Mouse (Mus musculus) limb, embryonic 15.5 days (tissue): ENCODE data around the gene B4galt4. TPM values are rescaled to one million over a fixed set of nuclear protein-coding genes. Genes with fewer than 3 reads are reported as not detected.

Source experiments
- ATAC-seq: fragments of 200-750 bp; cut with Nextera tagmentation; 2 replicates; pipeline ENCODE4 v1.8.0; 2017; ENCODE audit warnings: low read depth, moderate TSS enrichment; ENCODE audit not compliant: insufficient number of reproducible peaks, low FRiP score, low TSS enrichment
- H3K27ac ChIP-seq: fragments of 300-500 bp; sonication (generic); 2 replicates; pipeline ENCODE4 v1.5.1; 2015; ENCODE audit warnings: moderate library complexity, mild to moderate bottlenecking, inconsistent platforms
- H3K27me3 ChIP-seq: fragments of 300-500 bp; sonication (generic); 2 replicates; pipeline ENCODE4 v1.6.1; 2015; ENCODE audit warnings: inconsistent platforms
- H3K36me3 ChIP-seq: fragments of 300-500 bp; sonication (generic); 2 replicates; pipeline ENCODE4 v1.6.1; 2015; ENCODE audit warnings: inconsistent platforms
- H3K4me1 ChIP-seq: fragments of 300-500 bp; sonication (generic); 2 replicates; pipeline ENCODE4 v1.6.1; 2015; ENCODE audit warnings: inconsistent platforms
- H3K4me2 ChIP-seq: fragments of 300-500 bp; sonication (generic); 2 replicates; pipeline ENCODE4 v1.6.1; 2015; ENCODE audit warnings: mild to moderate bottlenecking, inconsistent platforms
- H3K4me3 ChIP-seq: fragments of 300-500 bp; sonication (generic); 2 replicates; pipeline ENCODE4 v1.5.1; 2015; ENCODE audit warnings: mild to moderate bottlenecking, inconsistent platforms
- H3K9ac ChIP-seq: fragments of 300-500 bp; sonication (generic); 2 replicates; pipeline ENCODE4 v1.6.1; 2015; ENCODE audit warnings: inconsistent platforms
- H3K9me3 ChIP-seq: fragments of 300-500 bp; sonication (generic); 2 replicates; pipeline ENCODE4 v1.6.1; 2016; ENCODE audit warnings: inconsistent platforms
- WGBS: fragments of 180-500 bp; shearing (Covaris S2); methylation state at CpG from one replicate; pipeline ENCODE4 v1.1.7; 2015; 5-methylcytosine and 5-hydroxymethylcytosine counted together
- polyA plus RNA-seq: library from polyadenylated mRNA; unstranded; fragments of >200 nt; fragmentation: Nextera tagmentation; extraction: Ambion mirVana; gene quantifications from 2 replicates; pipeline ENCODE4 v1.2.1, GENCODE M21; 2015

B4galt4 gene
- 26.4 and 26.5 TPM in 2 replicates for polyA plus RNA-seq

DNA sequence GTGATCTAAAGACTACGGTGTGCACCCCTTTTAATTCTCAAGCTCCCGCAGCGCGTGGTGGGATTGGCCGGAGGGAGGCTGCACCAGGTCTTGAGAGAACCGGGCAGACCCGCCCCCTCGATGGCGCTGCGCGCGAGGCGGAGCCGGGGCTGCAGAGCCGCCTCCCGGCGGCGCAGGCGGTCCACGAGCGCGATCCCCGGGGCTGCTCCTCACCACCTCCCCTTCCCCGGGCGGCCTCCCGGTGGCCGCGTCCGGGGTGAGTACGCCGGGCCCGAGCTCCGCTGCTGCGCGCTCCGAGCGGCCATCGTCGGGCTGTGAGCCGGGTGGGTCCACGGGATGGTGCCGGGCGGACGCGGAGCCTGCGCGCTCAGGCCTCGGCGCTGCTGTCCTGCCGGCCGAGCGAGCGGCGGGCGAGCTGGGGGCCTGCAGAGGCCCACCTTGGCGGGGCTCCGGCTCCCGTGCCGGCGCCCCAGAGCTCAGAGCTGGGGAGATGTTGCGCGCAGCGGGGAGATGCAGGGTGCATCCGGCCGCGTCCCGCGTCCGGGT, at the start of gene B4galt4:
Gene B4galt4 (plus strand): TSS at position 152 of the 546 bp plus-strand sequence.
- Histone ChIP-seq H3K9ac (peak within 1 kb of the TSS; percentile 87), H3K36me3 (peaks cover 4% of the 10 kb centered on the region; the same call in 1 of the 2 replicates), H3K4me3 (peak within 1 kb of the TSS; percentile 90), H3K9me3 (no peaks in the 10 kb centered on the region), H3K27me3 (no peaks in the 10 kb centered on the region), H3K4me2 (peak within 1 kb of the TSS; percentile 84), H3K4me1 (peaks cover 9% of the 10 kb centered on the region; the same call in 1 of the 2 replicates), H3K27ac (peak within 1 kb of the TSS; percentile 76)
- peak; percentile 92 for ATAC-seq
- under 1% methylated on average over 64 of the region's 69 CpGs for WGBS

DNA sequence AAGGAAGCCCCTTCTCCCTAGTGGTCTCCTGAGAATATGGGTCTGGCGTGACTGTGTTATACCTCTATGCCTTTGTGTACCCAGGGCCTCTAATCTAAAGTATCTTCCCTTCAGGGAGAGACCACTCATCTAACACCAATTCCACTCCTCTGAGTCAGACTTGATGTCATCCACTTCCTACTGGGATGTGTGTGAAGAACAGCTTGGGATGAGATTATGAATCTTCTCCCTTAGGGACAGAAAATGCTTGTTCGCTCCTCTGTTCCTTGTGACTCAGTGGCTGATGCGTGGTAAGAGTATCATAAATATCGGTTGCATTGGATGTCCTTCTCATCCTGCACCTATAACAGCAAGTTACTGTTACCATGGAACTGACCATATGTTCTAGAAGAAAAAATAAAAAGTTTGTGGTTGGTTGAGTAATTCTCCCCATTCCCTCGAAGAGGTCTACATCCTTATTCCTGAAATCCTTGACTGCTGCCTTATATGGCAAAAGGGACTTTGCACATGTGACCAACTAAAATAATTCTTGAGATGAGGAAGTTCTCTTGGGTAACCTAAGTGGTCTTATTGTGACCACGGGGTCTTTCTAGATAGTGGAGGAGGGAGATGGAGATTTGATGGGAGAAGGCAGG, 47.0 kb upstream of the B4galt4 start:
- no peak overlapping the region for H3K9ac ChIP-seq

DNA sequence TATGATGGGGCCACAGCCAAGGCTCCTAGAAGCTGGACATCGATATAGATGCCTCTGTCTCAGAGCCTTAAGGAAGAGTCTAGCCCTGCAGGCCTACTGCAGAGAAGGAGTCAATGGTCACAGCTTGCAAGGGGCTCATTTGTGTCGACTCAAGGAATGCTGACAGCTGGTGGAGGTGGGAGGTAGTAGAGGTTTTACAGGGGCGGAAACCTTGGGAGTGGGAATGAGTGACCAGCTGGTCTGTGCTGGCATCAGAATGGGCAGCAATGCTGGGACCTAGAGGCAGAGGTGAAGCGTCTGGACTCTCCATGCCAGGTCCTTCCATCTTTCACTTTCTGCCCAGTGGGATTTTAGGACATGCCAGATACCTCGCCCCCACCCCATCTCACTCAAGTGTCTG, 46.5 kb upstream of the B4galt4 start:
- no peak for ATAC-seq
- Histone ChIP-seq H3K4me3 (no peak overlapping the region), H3K27ac (no peak overlapping the region), H3K9ac (no peak overlapping the region), H3K4me2 (no peak overlapping the region), H3K36me3 (no peaks in the 10 kb centered on the region), H3K9me3 (no peaks in the 10 kb centered on the region), H3K27me3 (no peaks in the 10 kb centered on the region), H3K4me1 (peaks cover 10% of the 10 kb centered on the region)
- WGBS, result 74% methylated on average over 5 of the region's 5 CpGs

More for the DNA sequence above, 47.0 kb upstream of the B4galt4 start:
- WGBS, result 89% methylated on average over 6 of the region's 6 CpGs
- H3K4me3 ChIP-seq, result no peak overlapping the region
- peaks cover 10% of the 10 kb centered on the region for H3K4me1 ChIP-seq
- no peak overlapping the region for H3K27ac ChIP-seq
- no peak for ATAC-seq
- no peak overlapping the region for H3K4me2 ChIP-seq
- no peaks in the 10 kb centered on the region for H3K36me3 ChIP-seq
- H3K27me3 ChIP-seq, result no peaks in the 10 kb centered on the region
- H3K9me3 ChIP-seq, result no peaks in the 10 kb centered on the region

DNA sequence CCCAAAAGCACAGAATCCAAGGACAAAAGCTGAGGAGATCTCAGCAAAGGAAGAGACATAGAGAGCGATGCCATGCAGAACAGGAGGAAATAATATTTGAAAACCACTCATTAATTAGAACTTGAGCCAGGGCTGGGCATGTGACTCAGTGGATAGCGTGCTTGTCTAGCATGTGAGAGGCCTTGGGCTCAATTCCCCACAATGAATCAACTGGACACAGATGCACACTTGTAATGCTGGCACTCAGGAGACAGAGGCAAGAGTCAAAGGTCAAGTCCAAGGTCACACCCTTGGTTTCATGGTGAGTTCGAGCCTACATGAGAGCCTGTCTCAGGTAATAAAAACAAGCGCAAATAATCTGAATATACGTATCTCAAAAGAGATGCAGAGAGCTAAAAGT, 44.5 kb upstream of the B4galt4 start:
- H3K9me3 ChIP-seq, result no peaks in the 10 kb centered on the region
- H3K9ac ChIP-seq, result no peak overlapping the region
- H3K4me3 ChIP-seq, result no peak overlapping the region
- peaks cover 22% of the 10 kb centered on the region for H3K4me1 ChIP-seq
- WGBS, result 83% methylated on average over 5 of the region's 5 CpGs
- ATAC-seq, result no peak
- no peaks in the 10 kb centered on the region for H3K27me3 ChIP-seq
- no peak overlapping the region for H3K4me2 ChIP-seq
- H3K27ac ChIP-seq, result no peak overlapping the region
- H3K36me3 ChIP-seq, result no peaks in the 10 kb centered on the region

DNA sequence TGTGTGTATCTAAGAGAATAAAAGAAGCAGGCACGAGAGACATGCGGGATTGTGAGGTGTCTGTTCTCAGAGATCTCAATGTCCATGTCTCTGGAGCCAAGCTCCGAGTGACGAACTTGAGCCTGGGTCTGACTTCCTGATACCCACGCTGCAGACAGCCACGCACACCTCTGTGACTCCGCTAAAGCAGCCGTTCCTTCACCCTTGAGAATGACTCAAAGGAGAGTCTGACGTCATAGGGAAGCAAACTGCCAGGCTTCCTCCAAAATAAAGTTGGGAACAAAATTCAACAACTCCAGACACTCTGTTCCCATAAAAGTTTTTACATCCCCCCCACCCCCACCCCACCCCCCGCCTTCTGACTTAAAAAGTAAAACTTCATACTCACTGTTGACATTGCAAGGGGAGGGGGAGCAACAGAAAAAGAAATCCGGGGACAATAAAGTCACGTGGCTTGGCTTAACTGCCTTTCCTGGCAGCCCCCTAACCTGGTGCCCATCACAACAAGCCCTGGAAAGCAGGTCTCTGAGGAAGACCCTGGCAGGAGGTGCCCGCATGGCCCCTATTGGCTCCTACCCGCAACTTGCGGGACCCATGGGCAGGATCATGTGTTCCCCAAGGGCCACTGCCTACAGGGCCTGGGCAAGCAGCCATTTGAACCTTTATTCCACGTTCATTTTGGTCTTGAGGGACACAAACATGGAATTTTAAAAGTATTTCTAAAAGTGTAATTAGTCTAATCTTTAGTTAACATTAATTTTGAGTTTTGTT, 41.5 kb upstream of the B4galt4 start:
- H3K27ac ChIP-seq, result peak overlapping the region; percentile 51; the same call in 1 of the 2 replicates
- no peak overlapping the region for H3K9ac ChIP-seq
- H3K9me3 ChIP-seq, result no peaks in the 10 kb centered on the region
- H3K27me3 ChIP-seq, result no peaks in the 10 kb centered on the region
- peaks cover 32% of the 10 kb centered on the region for H3K4me1 ChIP-seq
- peak; percentile 42; the same call in 1 of the 2 replicates for ATAC-seq
- no peaks in the 10 kb centered on the region for H3K36me3 ChIP-seq
- no peak overlapping the region for H3K4me2 ChIP-seq
- H3K4me3 ChIP-seq, result no peak overlapping the region
- WGBS, result 60% methylated on average over 16 of the region's 16 CpGs

DNA sequence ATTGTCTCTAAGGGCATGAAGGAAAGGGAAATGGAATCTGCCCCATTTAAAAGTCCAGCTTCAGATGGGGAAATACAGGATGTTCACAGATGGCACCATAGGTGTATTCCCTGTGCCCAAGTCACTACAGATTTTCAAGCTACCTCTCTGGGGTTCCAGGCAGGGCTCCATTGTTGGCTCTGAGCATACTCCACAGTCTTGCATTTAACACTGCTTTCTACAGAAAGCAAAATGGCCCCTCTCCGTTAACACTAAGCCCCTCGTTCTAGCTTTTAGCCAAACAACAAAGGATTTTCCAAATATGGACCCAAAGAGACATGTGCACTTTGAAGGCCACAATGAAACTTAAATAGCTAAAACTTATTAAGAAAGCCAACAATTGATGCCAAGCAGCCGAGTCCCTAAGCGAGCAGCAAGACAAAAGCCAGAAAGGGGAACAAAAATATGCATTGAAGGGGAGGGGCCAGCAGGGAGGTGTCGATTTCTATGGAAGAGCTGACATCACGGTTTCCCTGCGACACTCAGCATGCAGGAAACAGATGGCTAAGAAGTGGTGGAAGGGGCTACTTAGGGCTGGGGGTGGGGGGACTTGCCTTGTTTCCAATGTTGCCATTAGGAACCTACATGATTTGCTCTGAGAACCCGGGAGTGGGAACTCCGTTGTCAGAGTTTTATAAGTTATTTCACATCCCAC, 40.4 kb upstream of the B4galt4 start:
- Histone ChIP-seq H3K27ac (peak overlapping the region; percentile 79), H3K27me3 (no peaks in the 10 kb centered on the region), H3K36me3 (no peaks in the 10 kb centered on the region), H3K4me2 (peak overlapping the region; percentile 8; the same call in 1 of the 2 replicates), H3K9me3 (no peaks in the 10 kb centered on the region), H3K9ac (no peak overlapping the region), H3K4me1 (peaks cover 42% of the 10 kb centered on the region), H3K4me3 (no peak overlapping the region)
- ATAC-seq, result 0 out of 2 replicates have a peak, but pooled peaks have one; percentile 57
- WGBS, result 30% methylated on average over 9 of the region's 9 CpGs

DNA sequence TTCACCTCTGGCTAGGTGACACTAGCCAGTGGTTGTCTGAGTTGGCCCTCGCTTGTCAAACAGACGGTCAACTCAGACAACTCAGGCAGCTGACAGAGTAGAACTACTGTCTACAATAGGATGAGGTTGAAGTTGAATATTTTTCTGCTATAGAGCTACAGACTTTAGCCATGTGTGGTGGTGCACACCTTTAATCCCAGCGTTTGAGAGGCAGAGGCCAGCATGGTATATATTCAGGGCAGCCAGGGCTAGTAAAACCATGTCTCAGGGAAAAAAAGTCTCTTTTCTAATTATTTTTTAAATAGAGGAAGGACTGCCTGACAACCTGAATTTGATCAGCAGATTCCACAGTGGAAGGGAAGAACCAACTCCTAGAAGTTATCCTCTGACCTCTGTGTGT, 39.7 kb upstream of the B4galt4 start:
- 76% methylated on average over 3 of the region's 3 CpGs for whole genome bisulfite sequencing
- H3K27ac ChIP-seq, result peak overlapping the region; percentile 79
- H3K4me2 ChIP-seq, result peak overlapping the region; percentile 8; the same call in 1 of the 2 replicates

DNA sequence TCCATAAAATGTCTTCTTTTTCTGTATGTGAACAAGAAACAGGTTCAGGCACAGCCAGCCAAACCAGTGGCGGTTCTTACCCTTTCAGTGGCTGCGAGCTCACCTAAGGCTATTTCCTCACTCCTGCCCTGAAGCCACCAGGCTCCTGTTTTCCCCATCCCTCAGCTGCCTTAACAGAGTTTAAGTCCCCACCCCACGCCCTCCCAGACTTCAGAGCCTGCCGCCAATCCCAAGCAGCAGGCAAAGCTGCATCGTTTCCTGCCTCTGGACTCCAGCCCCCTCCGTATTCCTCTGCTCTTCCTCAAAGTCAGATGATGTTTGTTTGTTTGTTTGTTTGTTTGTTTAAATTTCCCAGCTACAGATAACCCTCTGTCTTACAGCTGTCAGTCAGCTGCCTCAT, 38.6 kb upstream of the B4galt4 start:
- H3K4me1 ChIP-seq, result peaks cover 51% of the 10 kb centered on the region
- no peak for ATAC-seq

More for the DNA sequence above, 39.7 kb upstream of the B4galt4 start:
- no peak for ATAC-seq
- no peaks in the 10 kb centered on the region for H3K27me3 ChIP-seq
- peaks cover 49% of the 10 kb centered on the region for H3K4me1 ChIP-seq
- no peaks in the 10 kb centered on the region for H3K9me3 ChIP-seq
- H3K4me3 ChIP-seq, result no peak overlapping the region
- no peak overlapping the region for H3K9ac ChIP-seq
- no peaks in the 10 kb centered on the region for H3K36me3 ChIP-seq

DNA sequence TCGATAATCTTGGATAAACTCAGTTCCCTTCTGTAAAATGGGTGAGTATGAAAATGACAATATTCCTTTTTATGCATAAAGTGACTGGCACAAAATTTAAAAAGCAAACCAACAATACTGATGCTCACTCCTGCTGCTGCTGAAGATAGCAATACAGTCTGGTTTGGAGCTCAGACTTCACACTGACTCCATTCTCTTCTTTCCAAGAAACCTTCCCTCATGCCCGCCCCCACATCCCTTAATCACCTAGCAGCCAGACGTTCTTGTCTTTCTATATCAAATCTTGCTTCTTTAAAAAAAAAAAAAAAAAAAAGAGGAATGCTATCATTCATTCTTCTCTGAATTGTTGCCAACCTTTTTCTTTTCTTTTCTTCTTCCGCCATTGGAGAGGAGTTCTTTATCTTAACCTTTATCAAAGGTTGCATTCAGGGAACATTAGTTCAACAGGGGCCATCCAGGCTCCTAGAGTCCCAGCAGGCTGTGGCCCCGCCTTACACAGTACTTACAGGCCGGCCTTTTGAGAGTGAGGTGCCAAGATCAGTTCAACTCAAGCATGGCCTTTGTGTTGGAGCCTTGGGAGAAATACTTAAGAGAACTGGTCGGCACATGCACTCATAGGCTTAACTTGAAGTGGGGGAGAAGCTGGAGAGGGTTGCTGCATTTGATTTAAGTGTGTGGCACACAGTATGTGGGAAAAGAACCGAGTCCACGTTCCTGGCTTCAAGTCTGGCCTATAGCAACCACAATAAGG, 36.4 kb upstream of the B4galt4 start:
- WGBS, result 66% methylated on average over 9 of the region's 9 CpGs
- no peaks in the 10 kb centered on the region for H3K36me3 ChIP-seq
- no peak for ATAC-seq
- no peaks in the 10 kb centered on the region for H3K27me3 ChIP-seq
- peaks cover 53% of the 10 kb centered on the region for H3K4me1 ChIP-seq
- no peak overlapping the region for H3K4me2 ChIP-seq
- H3K9ac ChIP-seq, result no peak overlapping the region
- no peak overlapping the region for H3K27ac ChIP-seq
- no peaks in the 10 kb centered on the region for H3K9me3 ChIP-seq
- no peak overlapping the region for H3K4me3 ChIP-seq

More for the DNA sequence above, 38.6 kb upstream of the B4galt4 start:
- H3K9ac ChIP-seq, result no peak overlapping the region
- H3K4me2 ChIP-seq, result no peak overlapping the region
- WGBS, result 33% methylated on average over 6 of the region's 6 CpGs
- no peak overlapping the region for H3K27ac ChIP-seq
- H3K27me3 ChIP-seq, result no peaks in the 10 kb centered on the region
- H3K4me3 ChIP-seq, result no peak overlapping the region
- no peaks in the 10 kb centered on the region for H3K36me3 ChIP-seq
- no peaks in the 10 kb centered on the region for H3K9me3 ChIP-seq

DNA sequence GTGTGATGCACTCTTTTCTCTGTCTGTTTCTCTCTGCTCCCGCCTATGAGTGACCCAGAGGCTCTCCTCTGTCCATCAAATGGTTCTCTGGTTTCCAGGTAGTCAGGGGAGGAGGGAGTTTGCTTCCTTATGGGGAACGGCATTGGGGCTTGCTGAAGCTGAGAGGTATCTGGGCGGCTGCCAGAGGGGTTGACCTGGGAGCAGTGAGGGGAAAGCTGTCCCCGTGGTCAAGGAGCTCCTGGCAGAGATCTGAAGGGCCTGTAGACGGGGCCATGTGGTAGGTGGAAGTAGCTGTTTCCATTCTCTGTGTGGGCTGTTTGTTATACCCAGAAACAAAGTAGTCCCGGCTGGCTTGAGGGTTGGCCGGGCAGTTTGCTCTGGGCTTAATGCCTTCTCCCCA, 35.3 kb upstream of the B4galt4 start:
- H3K36me3 ChIP-seq, result no peaks in the 10 kb centered on the region
- H3K4me1 ChIP-seq, result peaks cover 53% of the 10 kb centered on the region
- no peaks in the 10 kb centered on the region for H3K9me3 ChIP-seq
- no peak overlapping the region for H3K4me2 ChIP-seq
- H3K4me3 ChIP-seq, result no peak overlapping the region
- no peaks in the 10 kb centered on the region for H3K27me3 ChIP-seq
- H3K27ac ChIP-seq, result no peak overlapping the region
- no peak overlapping the region for H3K9ac ChIP-seq
- ATAC-seq, result no peak
- 51% methylated on average over 7 of the region's 7 CpGs for WGBS

DNA sequence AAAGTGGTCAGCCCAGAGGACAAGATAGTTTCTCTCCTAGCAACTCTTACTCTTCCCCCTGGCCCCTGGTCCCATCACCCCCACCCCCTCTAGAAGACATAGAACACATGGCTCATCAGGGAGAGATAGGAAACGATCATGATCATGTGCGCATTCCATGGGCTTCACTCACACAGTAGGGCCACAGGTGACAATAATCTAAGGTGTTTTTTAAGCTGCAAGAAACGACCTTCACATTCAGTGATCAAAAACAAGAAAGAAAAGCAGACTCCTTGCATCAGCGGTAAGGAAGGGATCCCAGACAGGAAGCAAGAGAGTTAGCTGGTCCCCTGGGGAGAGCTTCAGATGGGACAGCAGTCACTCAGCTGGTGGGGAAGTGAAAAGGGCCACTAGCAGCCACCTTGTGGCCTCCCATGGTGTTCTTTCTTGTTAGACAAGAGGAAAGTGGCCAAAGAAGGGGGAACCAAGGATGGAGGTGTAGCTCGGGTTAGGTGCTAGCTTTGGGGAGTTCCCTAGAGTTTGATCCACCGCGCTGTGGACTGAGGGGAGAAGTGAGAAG, 33.0 kb upstream of the B4galt4 start:
- peaks cover 47% of the 10 kb centered on the region for H3K4me1 ChIP-seq
- H3K27me3 ChIP-seq, result no peaks in the 10 kb centered on the region
- no peaks in the 10 kb centered on the region for H3K9me3 ChIP-seq
- H3K9ac ChIP-seq, result no peak overlapping the region
- H3K27ac ChIP-seq, result no peak overlapping the region
- no peak overlapping the region for H3K4me3 ChIP-seq
- no peaks in the 10 kb centered on the region for H3K36me3 ChIP-seq
- no peak overlapping the region for H3K4me2 ChIP-seq
- ATAC-seq, result no peak
- WGBS, result 66% methylated on average over 7 of the region's 7 CpGs
